Mouse (Mus musculus) heart, adult 2 months (tissue): ENCODE measurements around the gene Pnliprp2. TPM values are rescaled to one million over a fixed set of nuclear protein-coding genes. Genes with fewer than 3 reads are reported as not detected.

Experiments
- DNase-seq, 2 experiments: peaks; one replicate each; pipeline ENCODE4 v3.0.0; 2021
- H3K27ac ChIP-seq: fragments of 200-600 bp; 2 replicates; pipeline ENCODE4 v1.8.1; 2022
- H3K27me3 ChIP-seq: fragments of 200-500 bp; 2 replicates; pipeline ENCODE4 v1.6.1; 2012; ENCODE audit warnings: mild to moderate bottlenecking, low read length, inconsistent platforms, mixed read lengths; ENCODE audit not compliant: control insufficient read depth, insufficient read depth
- H3K36me3 ChIP-seq: fragments of 200-500 bp; 2 replicates; pipeline ENCODE4 v1.6.1; 2012; ENCODE audit warnings: low read length, inconsistent platforms; ENCODE audit not compliant: control insufficient read depth, insufficient read depth
- H3K4me1 ChIP-seq: fragments of 200-500 bp; 2 replicates; pipeline ENCODE4 v1.6.1; 2011; ENCODE audit warnings: low read length; ENCODE audit not compliant: control insufficient read depth, insufficient read depth
- H3K4me3 ChIP-seq: fragments of 200-600 bp; 2 replicates; pipeline ENCODE4 v1.8.1; 2022
- H3K79me2 ChIP-seq: fragments of 200-500 bp; replicated peaks from 2 replicates; pipeline ENCODE4 v1.6.1; 2012; ENCODE audit warnings: mild to moderate bottlenecking, inconsistent platforms, low read length, moderate library complexity, mixed read lengths; ENCODE audit not compliant: control insufficient read depth, insufficient read depth
- H3K9ac ChIP-seq: fragments of 200-500 bp; 2 replicates; pipeline ENCODE4 v1.6.1; 2012; ENCODE audit warnings: low read depth, mild to moderate bottlenecking, control low read depth, inconsistent platforms, low read length, mixed read lengths
- CTCF ChIP-seq: fragments of 200-600 bp; IDR thresholded peaks from 2 replicates; pipeline ENCODE4 v1.8.1; 2022; ENCODE audit warnings: antibody characterized with exemption, mild to moderate bottlenecking, moderate library complexity
- EP300 ChIP-seq: fragments of 200-500 bp; IDR thresholded peaks from 2 replicates; pipeline ENCODE4 v1.6.1; 2011; ENCODE audit warnings: low read depth, low read length, control low read depth; ENCODE audit not compliant: insufficient read depth
- POLR2A ChIP-seq: fragments of 200-500 bp; IDR thresholded peaks from 2 replicates; pipeline ENCODE4 v1.6.1; 2011; ENCODE audit warnings: mild to moderate bottlenecking, low read depth, low read length, control low read depth; ENCODE audit not compliant: insufficient read depth
- WGBS: fragments of 180-500 bp; shearing (Covaris S2); methylation state at CpG from one replicate; pipeline ENCODE4 v1.1.7; 2018; 5-methylcytosine and 5-hydroxymethylcytosine counted together
- intact Hi-C: fragments of 180-260 bp; cut with DNase I; formaldehyde crosslinking; loops from one replicate; pipeline ENCODE4 v1.15.1; 2025
- long read RNA-seq: library from polyadenylated mRNA; stranded (forward); transcript quantifications from one replicate; pipeline ENCODE4 v2.0.0, GENCODE M21; 2021
- polyA plus RNA-seq: library from polyadenylated mRNA; depleted of rRNA; stranded (reverse); fragments of >200 nt; gene quantifications from 2 replicates; pipeline ENCODE4 v1.2.3, GENCODE M21; 2012; rRNA removed
- total RNA-seq, 2 experiments: library from RNA; stranded (reverse); gene quantifications; 2 replicates each; pipeline ENCODE4 v1.2.3; 2021

Gene Pnliprp2
- total RNA-seq (not detected), polyA plus RNA-seq (not detected in 2 replicates)
- long read RNA-seq, result 0 reads

- H3K36me3 ChIP-seq, result no peaks in the 10 kb centered on the region
- WGBS, result 57% methylated on average over 9 of the region's 9 CpGs
- H3K79me2 ChIP-seq, result no peaks in the 10 kb centered on the region
- H3K27ac ChIP-seq, result no peak within 1 kb of the TSS
- H3K9ac ChIP-seq, result no peak within 1 kb of the TSS
- H3K27me3 ChIP-seq, result no peaks in the 10 kb centered on the region
- intact Hi-C loops, result no loop called here
- no peaks in the 10 kb centered on the region for H3K4me1 ChIP-seq
- TF ChIP-seq POLR2A (no peak), EP300 (no peak), CTCF (no peak)
- no peak for DNase-seq
- H3K4me3 ChIP-seq, result no peak within 1 kb of the TSS
Observed at GRCm38 (mm10) chr19:58759423-58759822, at the start of gene Pnliprp2. Gene Pnliprp2, plus strand, starts transcription at chr19:58759719.

- TF ChIP-seq POLR2A (no peak), CTCF (no peak), EP300 (no peak)
- Histone ChIP-seq H3K27ac (no peak overlapping the region), H3K4me3 (no peak overlapping the region), H3K79me2 (no peaks in the 10 kb centered on the region), H3K27me3 (no peaks in the 10 kb centered on the region), H3K4me1 (no peaks in the 10 kb centered on the region), H3K36me3 (no peaks in the 10 kb centered on the region), H3K9ac (no peak overlapping the region)
- 75% methylated on average over 4 of the region's 4 CpGs for WGBS
- no peak for DNase-seq
- intact Hi-C loops, result no loop called here
Observed at GRCm38 (mm10) chr19:58717925-58718324, 41.6 kb upstream of the Pnliprp2 start.

- no peaks in the 10 kb centered on the region for H3K27me3 ChIP-seq
- no peaks in the 10 kb centered on the region for H3K4me1 ChIP-seq
- H3K79me2 ChIP-seq, result no peaks in the 10 kb centered on the region
- H3K27ac ChIP-seq, result no peak overlapping the region
- H3K36me3 ChIP-seq, result no peaks in the 10 kb centered on the region
- no peak overlapping the region for H3K9ac ChIP-seq
- TF ChIP-seq EP300, result no peak
- TF ChIP-seq CTCF, result no peak
- no peak for TF ChIP-seq POLR2A
- no peak overlapping the region for H3K4me3 ChIP-seq
- DNase-seq, result no peak
- intact Hi-C loops, result no loop called here
Observed at GRCm38 (mm10) chr19:58720439-58720838, 39.1 kb upstream of the Pnliprp2 start.

- H3K9ac ChIP-seq, result no peak overlapping the region
- 66% methylated on average over 5 of the region's 5 CpGs for WGBS
- H3K36me3 ChIP-seq, result no peaks in the 10 kb centered on the region
- H3K27ac ChIP-seq, result no peak overlapping the region
- DNase-seq, result no peak
- no peak for TF ChIP-seq POLR2A
- no peak for TF ChIP-seq CTCF
- TF ChIP-seq EP300, result no peak
- peaks cover 1% of the 10 kb centered on the region; the same call in 1 of the 2 replicates for H3K4me1 ChIP-seq
- intact Hi-C loops, result no loop called here
- H3K4me3 ChIP-seq, result no peak overlapping the region
- no peaks in the 10 kb centered on the region for H3K27me3 ChIP-seq
- no peaks in the 10 kb centered on the region for H3K79me2 ChIP-seq
Observed at GRCm38 (mm10) chr19:58726551-58726950, 33.0 kb upstream of the Pnliprp2 start.

GRCm38 (mm10) chr19:58727756-58728155, 31.8 kb upstream of the Pnliprp2 start:
- no peak overlapping the region for H3K27ac ChIP-seq
- 71% methylated on average over 5 of the region's 5 CpGs for WGBS
- no peaks in the 10 kb centered on the region for H3K36me3 ChIP-seq
- H3K9ac ChIP-seq, result no peak overlapping the region
- intact Hi-C loops, result no loop called here
- no peak for DNase-seq
- no peaks in the 10 kb centered on the region for H3K27me3 ChIP-seq
- no peaks in the 10 kb centered on the region for H3K79me2 ChIP-seq
- TF ChIP-seq POLR2A (no peak), EP300 (no peak), CTCF (no peak)
- H3K4me3 ChIP-seq, result no peak overlapping the region
- peaks cover 1% of the 10 kb centered on the region; the same call in 1 of the 2 replicates for H3K4me1 ChIP-seq

- no peak for DNase-seq
- Histone ChIP-seq H3K79me2 (no peaks in the 10 kb centered on the region), H3K27me3 (no peaks in the 10 kb centered on the region), H3K4me1 (peaks cover 1% of the 10 kb centered on the region; the same call in 1 of the 2 replicates), H3K36me3 (no peaks in the 10 kb centered on the region), H3K4me3 (no peak within 1 kb of the TSS), H3K27ac (no peak within 1 kb of the TSS), H3K9ac (no peak within 1 kb of the TSS)
- intact Hi-C loops, result no loop called here
- TF ChIP-seq EP300 (no peak), CTCF (no peak), POLR2A (no peak)
- WGBS, result 38% methylated on average over 5 of the region's 5 CpGs
Observed at GRCm38 (mm10) chr19:58728445-58729031, 31.0 kb upstream of the Pnliprp2 start, which contains the start of gene Pnliprp1. Gene Pnliprp1, plus strand, starts transcription at chr19:58728887.
